Mouse (Mus musculus) G1E (cell line): Measurements from ENCODE around the gene Ipo8. TPM values are rescaled to one million over a fixed set of nuclear protein-coding genes. Genes with fewer than 3 reads are reported as not detected.

ENCODE experiments used
- ATAC-seq: 2 replicates; pipeline ENCODE4 v1.8.0; 2016; ENCODE audit warnings: mild to moderate bottlenecking; ENCODE audit not compliant: insufficient number of reproducible peaks, poor library complexity, low FRiP score, severe bottlenecking; ENCODE audit errors: extremely low read depth
- DNase-seq: peaks from one replicate; pipeline ENCODE4 v3.0.0; 2012; ENCODE audit warnings: low spot score
- H3K27me3 ChIP-seq: 2 replicates; pipeline ENCODE4 v1.6.1; 2012; ENCODE audit warnings: mild to moderate bottlenecking, low read length, inconsistent platforms; ENCODE audit not compliant: insufficient read depth
- H3K36me3 ChIP-seq: replicated peaks from 2 replicates; pipeline ENCODE3; 2012; ENCODE audit warnings: mild to moderate bottlenecking, inconsistent platforms
- H3K4me1 ChIP-seq: 2 replicates; pipeline ENCODE4 v1.6.1; 2012; ENCODE audit warnings: low read depth, low read length, inconsistent platforms, mixed read lengths; ENCODE audit not compliant: insufficient read depth
- H3K4me3 ChIP-seq: 2 replicates; pipeline ENCODE4 v1.5.1; 2012; ENCODE audit warnings: low read depth, mild to moderate bottlenecking, inconsistent platforms, low read length, moderate library complexity, mixed read lengths
- H3K9me3 ChIP-seq: replicated peaks from 2 replicates; pipeline ENCODE4 v1.6.1; 2012; ENCODE audit warnings: inconsistent platforms
- CTCF ChIP-seq: IDR thresholded peaks from 2 replicates; pipeline ENCODE4 v1.5.1; 2012; ENCODE audit warnings: low read depth, low read length, inconsistent platforms, mixed read lengths
- GATA1 ChIP-seq: IDR thresholded peaks from 2 replicates; pipeline ENCODE4 v1.6.1; 2012; ENCODE audit warnings: borderline replicate concordance, low read length, inconsistent platforms, mixed read lengths
- GATA2 ChIP-seq: IDR thresholded peaks from 2 replicates; pipeline ENCODE4 v1.6.1; 2012; ENCODE audit warnings: low read depth, low read length, inconsistent platforms, borderline replicate concordance
- POLR2AphosphoS5 ChIP-seq: IDR thresholded peaks from 2 replicates; pipeline ENCODE4 v1.6.1; 2012; ENCODE audit warnings: low read depth, low read length, inconsistent platforms; ENCODE audit not compliant: insufficient replicate concordance
- TAL1 ChIP-seq: conservative IDR thresholded peaks from 2 replicates; pipeline ENCODE4 v1.6.1; 2012; ENCODE audit warnings: low read depth, low read length, inconsistent platforms, mixed read lengths
- polyA plus RNA-seq: library from polyadenylated mRNA; stranded (reverse); fragments of >175 nt; gene quantifications from 2 replicates; pipeline ENCODE4 v1.2.3, GENCODE M21; 2012
- total RNA-seq, 2 experiments: library from RNA; stranded (forward) in 1 of 2; stranded (reverse) in 1 of 2; fragments of 200-1000 nt in 1 of 2; fragments of >200 nt in 1 of 2; fragmentation: Nextera tagmentation in 1 of 2; gene quantifications; 2 replicates each; pipeline ENCODE4 v1.2.3; 2014 to 2017

Ipo8 gene
- total and polyA plus RNA-seq, 3 experiments: 17.2 to 72.2 (median 66.4) TPM

GRCm38 (mm10) chr6:148789010-148789673 lies 42.1 kb downstream of the Ipo8 start:
- TF ChIP-seq GATA1 (no peak), CTCF (no peak), TAL1 (no peak), GATA2 (no peak), POLR2AphosphoS5 (no peak)
- ATAC-seq (no peak), DNase-seq (no peak)
- no peak overlapping the region for H3K4me3 ChIP-seq
- no peaks in the 10 kb centered on the region; the same call in 1 of the 2 replicates for H3K4me1 ChIP-seq
- H3K27me3 ChIP-seq: no peaks in the 10 kb centered on the region
- peaks cover 75% of the 10 kb centered on the region for H3K36me3 ChIP-seq
- no peaks in the 10 kb centered on the region for H3K9me3 ChIP-seq

GRCm38 (mm10) chr6:148786186-148786585 lies 45.1 kb downstream of the Ipo8 start:
- TF ChIP-seq TAL1 (no peak), GATA1 (no peak), CTCF (no peak), POLR2AphosphoS5 (no peak), GATA2 (no peak)
- H3K9me3 ChIP-seq: no peaks in the 10 kb centered on the region
- no peak overlapping the region for H3K4me3 ChIP-seq
- H3K36me3 ChIP-seq: peaks cover 84% of the 10 kb centered on the region
- no peak for ATAC-seq
- H3K27me3 ChIP-seq: no peaks in the 10 kb centered on the region
- no peak for DNase-seq
- H3K4me1 ChIP-seq: no peaks in the 10 kb centered on the region

- DNase-seq: no peak
- Histone ChIP-seq H3K27me3 (no peaks in the 10 kb centered on the region), H3K9me3 (no peaks in the 10 kb centered on the region), H3K4me1 (no peaks in the 10 kb centered on the region), H3K4me3 (no peak overlapping the region), H3K36me3 (peaks cover 82% of the 10 kb centered on the region)
- no peak for ATAC-seq
- TF ChIP-seq TAL1 (no peak), CTCF (no peak), GATA2 (no peak), GATA1 (no peak), POLR2AphosphoS5 (no peak)
Observed at GRCm38 (mm10) chr6:148784418-148784817, 46.8 kb downstream of the Ipo8 start.

GRCm38 (mm10) chr6:148776236-148776635 lies 55.0 kb downstream of the Ipo8 start:
- no peak overlapping the region for H3K4me3 ChIP-seq
- H3K4me1 ChIP-seq: no peaks in the 10 kb centered on the region
- H3K27me3 ChIP-seq: no peaks in the 10 kb centered on the region
- H3K9me3 ChIP-seq: no peaks in the 10 kb centered on the region
- H3K36me3 ChIP-seq: peaks cover 83% of the 10 kb centered on the region
- DNase-seq (no peak), ATAC-seq (no peak)
- TF ChIP-seq CTCF: no peak
- TF ChIP-seq TAL1: no peak
- TF ChIP-seq GATA1: no peak
- no peak for TF ChIP-seq POLR2AphosphoS5
- no peak for TF ChIP-seq GATA2

- TF ChIP-seq CTCF (no peak), GATA1 (no peak), TAL1 (no peak), GATA2 (no peak), POLR2AphosphoS5 (no peak)
- H3K4me3 ChIP-seq: no peak overlapping the region
- peaks cover 54% of the 10 kb centered on the region for H3K36me3 ChIP-seq
- no peaks in the 10 kb centered on the region for H3K9me3 ChIP-seq
- H3K4me1 ChIP-seq: no peaks in the 10 kb centered on the region
- no peak for ATAC-seq
- H3K27me3 ChIP-seq: no peaks in the 10 kb centered on the region
- no peak for DNase-seq
Observed at GRCm38 (mm10) chr6:148771423-148771822, 59.8 kb downstream of the Ipo8 start.

- Histone ChIP-seq H3K4me3 (no peak overlapping the region), H3K36me3 (peaks cover 25% of the 10 kb centered on the region), H3K27me3 (no peaks in the 10 kb centered on the region), H3K4me1 (no peaks in the 10 kb centered on the region), H3K9me3 (no peaks in the 10 kb centered on the region)
- no peak for ATAC-seq
- TF ChIP-seq GATA1 (no peak), POLR2AphosphoS5 (no peak), GATA2 (no peak), CTCF (no peak), TAL1 (no peak)
- DNase-seq: no peak
Observed at GRCm38 (mm10) chr6:148768419-148768818, 62.8 kb downstream of the Ipo8 start.

GRCm38 (mm10) chr6:148767228-148767627 lies 64.0 kb downstream of the Ipo8 start:
- TF ChIP-seq CTCF: no peak
- no peak for TF ChIP-seq POLR2AphosphoS5
- TF ChIP-seq TAL1: no peak
- no peak for TF ChIP-seq GATA2
- TF ChIP-seq GATA1: no peak
- Histone ChIP-seq H3K4me1 (no peaks in the 10 kb centered on the region; the same call in 1 of the 2 replicates), H3K27me3 (0 out of 2 replicates have a peak, but pooled peaks cover 1% of the 10 kb centered on the region), H3K4me3 (no peak overlapping the region), H3K36me3 (peaks cover 13% of the 10 kb centered on the region), H3K9me3 (no peaks in the 10 kb centered on the region)
- no peak for ATAC-seq
- DNase-seq: no peak
